Mouse (Mus musculus) forebrain, embryonic 10.5 days (tissue): ENCODE data around the gene 1700084M14Rik. TPM values are rescaled to one million over a fixed set of nuclear protein-coding genes. Genes with fewer than 3 reads are reported as not detected.
"Not testable (repeated sequence)": the region's sequence is repeated elsewhere in the genome, so short reads cannot be mapped to it uniquely, and the experiment has no call there.

Experiments used
- DNase-seq: peaks from one replicate; pipeline ENCODE4 v3.0.0-alpha.2; 2017; ENCODE audit warnings: low spot score; ENCODE audit errors: extremely low spot score
- H3K27ac ChIP-seq: fragments of 300-500 bp; sonication (generic); 2 replicates; pipeline ENCODE4 v1.5.1; 2016; ENCODE audit warnings: mild to moderate bottlenecking
- H3K27me3 ChIP-seq: fragments of 300-500 bp; sonication (generic); 2 replicates; pipeline ENCODE4 v1.6.1; 2016; ENCODE audit warnings: mild to moderate bottlenecking; ENCODE audit not compliant: poor library complexity, severe bottlenecking
- H3K36me3 ChIP-seq: fragments of 300-500 bp; sonication (generic); replicated peaks from 2 replicates; pipeline ENCODE4 v1.6.1; 2016; ENCODE audit warnings: mild to moderate bottlenecking, moderate library complexity
- H3K4me1 ChIP-seq: fragments of 300-500 bp; sonication (generic); 2 replicates; pipeline ENCODE4 v1.6.1; 2016
- H3K4me3 ChIP-seq: fragments of 300-500 bp; sonication (generic); 2 replicates; pipeline ENCODE4 v1.5.1; 2016; ENCODE audit warnings: mild to moderate bottlenecking, moderate library complexity
- H3K9me3 ChIP-seq: fragments of 300-500 bp; sonication (generic); 2 replicates; pipeline ENCODE4 v1.6.1; 2016; ENCODE audit warnings: mild to moderate bottlenecking, moderate library complexity
- WGBS: fragments of 180-500 bp; shearing (Covaris S2); methylation state at CpG from one replicate; pipeline ENCODE4 v1.1.7; 2016; 5-methylcytosine and 5-hydroxymethylcytosine counted together
- polyA plus RNA-seq: library from polyadenylated mRNA; unstranded; fragments of >200 nt; fragmentation: Nextera tagmentation; extraction: Ambion mirVana; gene quantifications from 2 replicates; pipeline ENCODE4 v1.2.1, GENCODE M21; 2016

Gene 1700084M14Rik
- polyA plus RNA-seq = not detected in 2 replicates

GRCm38 (mm10) chrX:91575811-91576210 lies at the start of gene 1700084M14Rik:
TSS of gene 1700084M14Rik (minus strand) at chrX:91575911.
- H3K4me1 ChIP-seq, H3K4me3 ChIP-seq, H3K27me3 ChIP-seq, H3K27ac ChIP-seq, DNase-seq, H3K36me3 ChIP-seq, H3K9me3 ChIP-seq: not testable (repeated sequence)
- 79% methylated on average over 3 of the region's 3 CpGs for WGBS

Other genes starting within 250 kb of the 1700084M14Rik start
- gene Mageb2, start 244.2 kb downstream of the 1700084M14Rik start, polyA plus RNA-seq = not detected in 2 replicates
- gene Gm5072, start 183.4 kb downstream of the 1700084M14Rik start, polyA plus RNA-seq = not detected in 2 replicates
- not detected in 2 replicates for gene Gm8914, start 95.8 kb downstream of the 1700084M14Rik start, polyA plus RNA-seq
- not detected in 2 replicates for gene Gm14781, start 56.3 kb upstream of the 1700084M14Rik start, polyA plus RNA-seq
- gene Mageb5, start 207.1 kb upstream of the 1700084M14Rik start, polyA plus RNA-seq = not detected in 2 replicates